Mouse (Mus musculus) central nervous system, embryonic 14 days (tissue): ENCODE measurements around the gene Guf1. TPM values are rescaled to one million over a fixed set of nuclear protein-coding genes. Genes with fewer than 3 reads are reported as not detected.

Source experiments
- polyA plus RNA-seq: library from polyadenylated mRNA; depleted of rRNA; stranded (reverse); fragments of >200 nt; gene quantifications from 2 replicates; pipeline ENCODE4 v1.2.3, GENCODE M21; 2012; rRNA removed

Gene Guf1
- polyA plus RNA-seq, result 61.9 and 67.8 TPM in 2 replicates

DNA sequence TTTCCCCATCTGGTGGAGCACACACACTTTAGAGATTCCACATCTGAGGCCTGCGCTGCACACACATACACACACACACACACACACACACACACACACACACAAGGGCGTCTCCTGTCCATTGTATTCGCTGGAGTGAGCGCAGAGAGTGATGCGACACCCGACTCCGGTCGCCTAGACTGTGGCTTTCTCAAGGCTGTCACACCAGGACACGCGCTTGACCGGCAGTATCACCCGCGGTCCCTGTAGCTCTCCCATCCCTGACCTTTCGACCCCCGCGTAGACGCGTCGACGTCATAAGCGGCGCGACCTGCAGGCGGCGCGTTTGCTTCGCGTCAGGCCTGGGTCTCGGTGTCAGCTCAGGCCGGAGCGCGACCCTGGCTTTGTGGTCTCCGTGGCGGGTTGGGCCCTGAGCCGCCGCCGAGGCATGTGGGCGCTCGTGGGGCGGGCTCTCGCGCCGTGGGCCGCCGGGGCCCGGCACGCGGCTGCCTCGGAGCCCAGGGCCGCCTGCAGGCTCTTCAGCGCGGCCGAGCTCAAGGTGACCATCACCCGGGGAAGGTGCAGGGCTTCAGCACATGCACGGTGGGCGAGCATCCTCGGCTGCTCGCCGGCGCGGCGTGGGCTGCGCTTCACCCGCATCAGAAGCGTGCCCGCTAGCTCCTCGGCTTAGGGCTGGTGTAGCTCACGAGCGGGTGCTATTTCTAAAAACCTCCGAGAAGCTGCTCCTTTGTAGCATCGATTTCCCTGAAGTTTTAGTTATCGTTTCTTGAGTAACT lies at the start of gene Guf1:
TSS of gene Guf1 (plus strand) at position 296 of the 776 bp plus-strand sequence.

GRCm38 (mm10) chr5:69542489-69542888 lies 14.2 kb upstream of the Guf1 start, which contains the start of gene Yipf7:
Gene Yipf7, minus strand, starts transcription at chr5:69542648.

DNA sequence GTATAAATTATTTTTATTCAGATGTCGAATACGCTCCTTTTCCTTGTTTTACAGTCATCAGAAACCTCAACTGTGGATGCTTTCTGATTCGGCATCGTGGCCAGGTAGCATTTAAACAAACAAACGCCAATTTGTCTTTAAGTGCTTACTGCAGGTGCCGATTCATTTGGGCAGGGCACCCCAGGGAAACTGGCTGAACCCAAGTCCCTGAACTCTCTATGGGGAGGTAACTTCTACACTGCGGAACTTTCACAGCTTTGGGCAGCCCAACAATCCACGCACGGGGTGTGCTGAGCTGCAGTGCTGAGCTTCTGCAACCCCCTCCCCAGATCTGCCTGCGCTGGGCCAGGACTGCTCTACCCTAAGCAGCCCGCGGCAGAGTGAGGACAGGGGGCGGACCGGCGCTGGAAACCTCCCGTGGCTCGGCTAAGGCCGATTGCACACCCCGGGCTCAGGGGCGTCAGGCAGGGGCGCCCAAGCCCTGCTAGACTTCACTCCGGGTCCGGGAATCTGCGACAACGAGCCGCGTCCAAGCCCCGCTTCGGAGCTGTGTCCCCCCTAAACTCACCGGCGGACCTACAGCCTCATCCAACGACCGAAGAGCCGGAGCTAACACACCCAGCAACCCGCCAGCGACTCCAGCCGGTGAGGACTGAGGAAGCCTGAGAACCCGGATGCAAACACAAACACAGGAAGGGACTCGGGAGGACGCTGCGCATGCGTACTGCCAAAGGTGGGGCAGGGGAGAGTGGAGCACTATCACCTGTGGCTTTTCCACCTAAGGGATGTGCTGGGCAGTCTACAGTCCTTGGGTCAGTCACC lies 35.1 kb downstream of the Guf1 start, which contains the start of gene Gnpda2:
TSS of gene Gnpda2 (minus strand) at position 701 of the 822 bp plus-strand sequence.

Other genes starting within 250 kb of the Guf1 start
- 7.7 and 8.4 TPM in 2 replicates for gene Kctd8, start 215.2 kb upstream of the Guf1 start, polyA plus RNA-seq
- 0.20 and 0.26 TPM in 2 replicates for gene Yipf7, start 14.3 kb upstream of the Guf1 start, polyA plus RNA-seq
- 20.2 and 20.9 TPM in 2 replicates for gene Gnpda2, start 35.4 kb downstream of the Guf1 start, polyA plus RNA-seq